In the genomic region with DNA sequence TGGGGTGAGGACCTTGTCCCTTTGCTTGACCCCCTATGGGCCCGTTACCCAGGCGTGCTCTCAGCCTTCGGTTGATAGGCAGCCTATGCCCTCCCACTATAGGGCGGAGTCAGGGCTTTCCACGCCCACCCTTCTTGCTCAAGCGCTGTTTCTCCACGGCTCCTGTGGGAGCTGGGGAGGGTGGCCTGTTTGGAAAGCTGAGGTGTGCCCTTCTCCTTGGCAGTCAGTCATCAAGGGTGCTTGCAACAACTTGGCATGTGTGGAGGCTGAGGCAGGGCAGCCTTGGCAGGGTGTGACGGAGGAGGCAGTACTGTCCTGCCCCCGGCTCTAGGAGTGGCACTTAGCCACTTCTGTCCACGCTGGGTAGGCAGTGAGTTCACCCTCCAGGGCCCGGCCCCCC, we compare ENCODE assay signal across 8 mouse cellular contexts. TPM values are rescaled to one million over a fixed set of nuclear protein-coding genes. Genes with fewer than 3 reads are reported as not detected.
DNase-seq lines count a peak whose midpoint lies in the region; ATAC-seq lines count a peak whose summit lies in the region.

No protein-coding gene starts in this region.

- peaks cover 42% of the 10 kb centered on the region for H3K4me1 ChIP-seq in intestine, embryonic 15.5 days (replicated peaks)
- H3K4me1 ChIP-seq in liver, embryonic 13.5 days (replicated peaks), result peaks cover 13% of the 10 kb centered on the region
- peaks cover 75% of the 10 kb centered on the region for H3K4me1 ChIP-seq in neural tube, embryonic 11.5 days (ENCODE audit: control insufficient read depth, insufficient read depth, low read length)

- H3K9ac ChIP-seq in intestine, embryonic 15.5 days, result no peak overlapping the region
- H3K9ac ChIP-seq in liver, embryonic 13.5 days, result no peak overlapping the region
- peak overlapping the region; percentile 35; the same call in 1 of the 2 replicates for H3K9ac ChIP-seq in neural tube, embryonic 11.5 days (ENCODE audit: low read length)

- peak overlapping the region; percentile 74 for H3K4me2 ChIP-seq in intestine, embryonic 15.5 days (replicated peaks)
- H3K4me2 ChIP-seq in liver, embryonic 13.5 days, result peak overlapping the region; percentile 36
- H3K4me2 ChIP-seq in neural tube, embryonic 11.5 days (ENCODE audit: low read depth), result peak overlapping the region; percentile 59

- peak overlapping the region; percentile 16; the same call in 1 of the 2 replicates for H3K4me3 ChIP-seq in intestine, embryonic 15.5 days (replicated peaks)
- peak overlapping the region; percentile 13; the same call in 1 of the 2 replicates for H3K4me3 ChIP-seq in liver, embryonic 13.5 days (replicated peaks)
- peak overlapping the region; percentile 22; the same call in 1 of the 2 replicates for H3K4me3 ChIP-seq in neural tube, embryonic 11.5 days (ENCODE audit: low read depth, low read length)

- H3K36me3 ChIP-seq in intestine, embryonic 15.5 days, result no peaks in the 10 kb centered on the region
- no peaks in the 10 kb centered on the region for H3K36me3 ChIP-seq in liver, embryonic 13.5 days
- H3K36me3 ChIP-seq in neural tube, embryonic 11.5 days (ENCODE audit: control insufficient read depth, insufficient read depth, low read length), result peaks cover 2% of the 10 kb centered on the region; the same call in 1 of the 2 replicates

- WGBS in intestine, embryonic 15.5 days, result 23% methylated on average over 11 of the region's 11 CpGs
- 3% methylated on average over 11 of the region's 11 CpGs for WGBS in liver, embryonic 13.5 days (ENCODE audit: insufficient replicate concordance)
- 9% methylated on average over 11 of the region's 11 CpGs for WGBS in neural tube, embryonic 11.5 days

- peak; percentile 57 for ATAC-seq in intestine, embryonic 15.5 days
- no peak for ATAC-seq in liver, embryonic 13.5 days (ENCODE audit: low read depth)
- ATAC-seq in neural tube, embryonic 11.5 days (ENCODE audit: insufficient read depth, low FRiP score, low TSS enrichment), result no peak; the same call in 1 of the 2 replicates

- no peaks in the 10 kb centered on the region for H3K27me3 ChIP-seq in intestine, embryonic 15.5 days (replicated peaks)
- H3K27me3 ChIP-seq in liver, embryonic 13.5 days, result peaks cover 80% of the 10 kb centered on the region
- no peaks in the 10 kb centered on the region for H3K27me3 ChIP-seq in neural tube, embryonic 11.5 days (ENCODE audit: control insufficient read depth, insufficient read depth, low read length)

- DNase-seq in 3134 (ENCODE audit: extremely low read depth, insufficient read length, low spot score), result peak; percentile 44
- DNase-seq in adipocyte (ENCODE audit: low spot score), result peak; percentile 71
- DNase-seq in embryo, embryonic 11 days, result peak; percentile 84
- DNase-seq in heart, adult 18-20 months, result peak; percentile 79 to 84
- DNase-seq in liver, embryonic 13.5 days, result no peak
- peak; percentile 79 for DNase-seq in neural tube, embryonic 11.5 days (ENCODE audit: low spot score)
- DNase-seq in layer of hippocampus, adult 9-11 months, result no peak

- no peak overlapping the region for H3K27ac ChIP-seq in intestine, embryonic 15.5 days
- H3K27ac ChIP-seq in liver, embryonic 13.5 days, result no peak overlapping the region
- H3K27ac ChIP-seq in neural tube, embryonic 11.5 days (ENCODE audit: low read depth, low read length), result peak overlapping the region; percentile 87

- no peaks in the 10 kb centered on the region for H3K9me3 ChIP-seq in intestine, embryonic 15.5 days
- H3K9me3 ChIP-seq in liver, embryonic 13.5 days (replicated peaks), result no peaks in the 10 kb centered on the region
- H3K9me3 ChIP-seq in neural tube, embryonic 11.5 days (ENCODE audit: control insufficient read depth, low read length), result no peaks in the 10 kb centered on the region

RNA-seq across cellular contexts. Expression of gene Rgma, which starts 23.0 kb away (rescaled TPM):
- 10 to 100 TPM; 34.5 to 51.1 TPM for total RNA-seq in heart, adult 18-20 months (2021)
- polyA plus RNA-seq in intestine, embryonic 15.5 days (2015; fragmentation: Nextera tagmentation; extraction: Ambion mirVana), result 7.4 TPM in 2 replicates
- polyA plus RNA-seq in liver, embryonic 13.5 days (2015; fragmentation: Nextera tagmentation; extraction: Ambion mirVana), result 0.23 and 0.31 TPM in 2 replicates
- polyA plus RNA-seq in neural tube, embryonic 11.5 days (2014; fragmentation: Nextera tagmentation; extraction: Ambion mirVana), result 48.9 and 50.1 TPM in 2 replicates

Comparison
In these comparisons a context has a peak if more than half of its experiments do, and no peak if none do; other contexts are left out.
1. DNase-seq: peak in 3134 (single experiment), adipocyte (single experiment), embryo, embryonic 11 days (single experiment), heart, adult 18-20 months (2 of 2) and neural tube, embryonic 11.5 days (single experiment); none in liver, embryonic 13.5 days (single experiment) and layer of hippocampus, adult 9-11 months (single experiment).
2. Peak in every context shown above with its lines, with median percentiles within 50 percentile points of each other: H3K4me2 ChIP-seq and H3K4me3 ChIP-seq.